Mouse (Mus musculus) E14TG2a.4 (cell line): ENCODE data around the gene Acot12.

Source experiments
- CTCF ChIP-seq: conservative IDR thresholded peaks from 2 replicates; pipeline ENCODE4 v1.5.1; 2014; ENCODE audit warnings: low read length
- NANOG ChIP-seq: IDR thresholded peaks from 2 replicates; pipeline ENCODE4 v1.6.1; 2014; ENCODE audit warnings: borderline replicate concordance, low read length, mixed read lengths
- POU5F1 ChIP-seq: IDR thresholded peaks from 2 replicates; pipeline ENCODE4 v1.6.1; 2014; ENCODE audit warnings: low read length, borderline replicate concordance

GRCm38 (mm10) chr13:91749981-91750380 is 8.7 kb downstream of the Acot12 start:
- TF ChIP-seq CTCF (no peak), NANOG (no peak), POU5F1 (no peak)
